Mouse (Mus musculus): ENCODE results near the gene Chuk.

GRCm38 (mm10) chr19:44107661-44108521, 611 bp upstream of the Chuk start:
- TF ChIP-seq CTCF (IDR thresholded peaks at IDR 0.05; ENCODE audit: low read depth, low read length) = no peak
- no peak for TF ChIP-seq EP300 (IDR thresholded peaks at IDR 0.05; ENCODE audit: insufficient read depth, low read depth, low read length)
